Mouse (Mus musculus) T-helper 2 cell (primary cell): ENCODE results near the gene Ybx1.

Experiments used
- in situ Hi-C: fragments of 300-600 bp; cut with MboI, MseI; formaldehyde crosslinking; loops from one replicate; pipeline ENCODE4 v1.15.1; 2025; ENCODE audit warnings: high pct_unique_total_duplicates

The Ybx1 gene

GRCm38 (mm10) chr4:119294415-119295133 lies at the start of gene Ybx1:
TSS of gene Ybx1 (minus strand) at chr4:119294604.
- in situ Hi-C loops = loop anchor here (25.0 kb wide), 1 partner anchor 1268 kb away; the partner anchor contains the start of gene Ctps

- in situ Hi-C loops = no loop called here
Observed at GRCm38 (mm10) chr4:119338861-119339361, 44.5 kb upstream of the Ybx1 start.

GRCm38 (mm10) chr4:119338422-119338821 lies 44.0 kb upstream of the Ybx1 start:
- in situ Hi-C loops = no loop called here

- in situ Hi-C loops = no loop called here
Observed at GRCm38 (mm10) chr4:119333487-119333886, 39.1 kb upstream of the Ybx1 start.

- in situ Hi-C loops = loop anchor here (10.0 kb wide), 1 partner anchor 886 kb away; the partner anchor contains the start of gene Cdc20
Observed at GRCm38 (mm10) chr4:119320896-119321550, 26.6 kb upstream of the Ybx1 start.

GRCm38 (mm10) chr4:119320131-119320830 lies 25.9 kb upstream of the Ybx1 start, which contains the start of gene Ppih:
TSS of gene Ppih (minus strand) at chr4:119320546.
- in situ Hi-C loops = loop anchor here (10.0 kb wide), 1 partner anchor 885 kb away; the partner anchor contains the start of gene Cdc20

GRCm38 (mm10) chr4:119313756-119314155 lies 19.4 kb upstream of the Ybx1 start:
- in situ Hi-C loops = no loop called here

GRCm38 (mm10) chr4:119305418-119305817 lies 11.0 kb upstream of the Ybx1 start:
- in situ Hi-C loops = no loop called here

- in situ Hi-C loops = no loop called here
Observed at GRCm38 (mm10) chr4:119303291-119303690, 8.9 kb upstream of the Ybx1 start.

- in situ Hi-C loops = no loop called here
Observed at GRCm38 (mm10) chr4:119301777-119302176, 7.4 kb upstream of the Ybx1 start.

- in situ Hi-C loops = no loop called here
Observed at GRCm38 (mm10) chr4:119300761-119301160, 6.4 kb upstream of the Ybx1 start.

GRCm38 (mm10) chr4:119297361-119297760 lies 3.0 kb upstream of the Ybx1 start:
- in situ Hi-C loops = loop anchor here (25.0 kb wide), 1 partner anchor 1265 kb away; the partner anchor contains the start of gene Ctps

- in situ Hi-C loops = loop anchor here (25.0 kb wide), 1 partner anchor 1267 kb away; the partner anchor contains the start of gene Ctps
Observed at GRCm38 (mm10) chr4:119295134-119295453, 690 bp upstream of the Ybx1 start.

GRCm38 (mm10) chr4:119293574-119294258 lies 688 bp downstream of the Ybx1 start:
- in situ Hi-C loops = loop anchor here (25.0 kb wide), 1 partner anchor 1269 kb away; the partner anchor contains the start of gene Ctps

- in situ Hi-C loops = loop anchor here (25.0 kb wide), 1 partner anchor 1269 kb away; the partner anchor contains the start of gene Ctps
Observed at GRCm38 (mm10) chr4:119292771-119293573, 1.4 kb downstream of the Ybx1 start.

GRCm38 (mm10) chr4:119291921-119292320 lies 2.5 kb downstream of the Ybx1 start:
- in situ Hi-C loops = loop anchor here (25.0 kb wide), 1 partner anchor 1270 kb away; the partner anchor contains the start of gene Ctps

GRCm38 (mm10) chr4:119285336-119285735 lies 9.1 kb downstream of the Ybx1 start:
- in situ Hi-C loops = loop anchor here (25.0 kb wide), 1 partner anchor 1277 kb away; the partner anchor contains the start of gene Ctps

- in situ Hi-C loops = loop anchor here (25.0 kb wide), 1 partner anchor 1277 kb away; the partner anchor contains the start of gene Ctps
Observed at GRCm38 (mm10) chr4:119284861-119285260, 9.5 kb downstream of the Ybx1 start.

- in situ Hi-C loops = loop anchor here (10.0 to 25.0 kb wide), 2 partner anchors 1284 to 1364 kb away; partner anchors contain the start of genes Ctps and Ipo13
Observed at GRCm38 (mm10) chr4:119278784-119279183, 15.6 kb downstream of the Ybx1 start.

GRCm38 (mm10) chr4:119275726-119276125 lies 18.7 kb downstream of the Ybx1 start:
- in situ Hi-C loops = loop anchor here (10.0 to 25.0 kb wide), 2 partner anchors 1287 to 1361 kb away; partner anchors contain the start of genes Ctps and Ipo13
